Mouse (Mus musculus) stomach, embryonic 16.5 days (tissue): ENCODE results near the gene Zc2hc1b. TPM values are rescaled to one million over a fixed set of nuclear protein-coding genes. Genes with fewer than 3 reads are reported as not detected.

Experiments
- ATAC-seq: fragments of 200-750 bp; cut with Nextera tagmentation; 2 replicates; pipeline ENCODE4 v1.8.0; 2017; ENCODE audit warnings: moderate number of reproducible peaks, moderate TSS enrichment; ENCODE audit not compliant: insufficient read depth, low FRiP score
- H3K27ac ChIP-seq: fragments of 300-500 bp; sonication (generic); 2 replicates; pipeline ENCODE4 v1.5.1; 2014; ENCODE audit warnings: low read length
- H3K27me3 ChIP-seq: fragments of 300-500 bp; sonication (generic); 2 replicates; pipeline ENCODE4 v1.6.1; 2014; ENCODE audit warnings: low read length, control low read depth, mixed read lengths; ENCODE audit not compliant: control insufficient read depth, insufficient read depth
- H3K36me3 ChIP-seq: fragments of 300-500 bp; sonication (generic); 2 replicates; pipeline ENCODE4 v1.6.1; 2014; ENCODE audit warnings: low read length; ENCODE audit not compliant: control insufficient read depth, insufficient read depth
- H3K4me1 ChIP-seq: fragments of 300-500 bp; sonication (generic); 2 replicates; pipeline ENCODE4 v1.6.1; 2014; ENCODE audit warnings: low read length, control low read depth, mixed read lengths; ENCODE audit not compliant: control insufficient read depth, insufficient read depth
- H3K4me2 ChIP-seq: fragments of 300-500 bp; sonication (generic); 2 replicates; pipeline ENCODE4 v1.6.1; 2014; ENCODE audit warnings: low read depth, low read length, mixed read lengths
- H3K4me3 ChIP-seq: fragments of 300-500 bp; sonication (generic); replicated peaks from 2 replicates; pipeline ENCODE4 v1.5.1; 2014; ENCODE audit warnings: mild to moderate bottlenecking, low read length
- H3K9ac ChIP-seq: fragments of 300-500 bp; sonication (generic); 2 replicates; pipeline ENCODE4 v1.6.1; 2014; ENCODE audit warnings: low read length
- H3K9me3 ChIP-seq: fragments of 300-500 bp; sonication (generic); replicated peaks from 2 replicates; pipeline ENCODE4 v1.6.1; 2016; ENCODE audit warnings: low read length, control low read depth; ENCODE audit not compliant: control insufficient read depth
- WGBS: fragments of 180-500 bp; shearing (Covaris S2); extraction: QIAGEN DNeasy Blood & Tissue Kit; methylation state at CpG from one replicate; pipeline ENCODE4 v1.1.7; 2014; 5-methylcytosine and 5-hydroxymethylcytosine counted together
- polyA plus RNA-seq: library from polyadenylated mRNA; unstranded; fragments of >200 nt; fragmentation: Nextera tagmentation; extraction: Ambion mirVana; gene quantifications from 2 replicates; pipeline ENCODE4 v1.2.1, GENCODE M21; 2015

Zc2hc1b gene
- polyA plus RNA-seq = not detected in 2 replicates

DNA sequence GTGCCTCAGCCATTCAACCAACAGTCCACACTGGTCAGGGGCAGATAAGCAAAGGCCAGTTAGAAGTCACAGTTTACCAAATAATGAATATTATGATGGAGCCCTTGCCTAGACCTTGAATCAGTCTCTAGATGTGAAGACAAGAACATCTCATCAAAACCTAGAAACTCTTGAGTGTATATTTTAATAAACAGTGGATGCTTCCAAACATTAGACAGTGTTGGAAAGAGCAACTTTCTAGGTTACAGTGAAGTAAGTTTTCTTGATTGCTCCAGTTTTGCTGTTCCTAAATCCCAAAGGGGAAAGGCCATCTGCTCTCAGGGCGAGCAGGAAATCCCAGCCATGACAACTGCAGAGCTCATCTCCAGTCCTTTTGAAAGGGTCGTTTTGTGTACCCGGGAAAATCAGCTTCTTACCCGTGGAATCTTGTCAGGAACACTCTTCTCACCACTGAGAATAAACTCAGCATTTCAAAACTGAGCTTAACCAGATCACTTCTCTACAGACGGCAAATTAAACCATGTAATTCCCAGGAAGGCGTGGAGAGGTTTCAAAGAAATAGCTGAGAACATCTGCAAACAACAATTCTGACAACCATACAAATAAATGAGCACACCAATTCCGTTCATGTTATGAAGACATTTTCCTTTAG lies at the start of gene Zc2hc1b:
Zc2hc1b (minus strand) TSS at position 51 of the 652 bp plus-strand sequence.
- Histone ChIP-seq H3K27ac (peak within 1 kb of the TSS; percentile 58), H3K36me3 (peaks cover 40% of the 10 kb centered on the region)

DNA sequence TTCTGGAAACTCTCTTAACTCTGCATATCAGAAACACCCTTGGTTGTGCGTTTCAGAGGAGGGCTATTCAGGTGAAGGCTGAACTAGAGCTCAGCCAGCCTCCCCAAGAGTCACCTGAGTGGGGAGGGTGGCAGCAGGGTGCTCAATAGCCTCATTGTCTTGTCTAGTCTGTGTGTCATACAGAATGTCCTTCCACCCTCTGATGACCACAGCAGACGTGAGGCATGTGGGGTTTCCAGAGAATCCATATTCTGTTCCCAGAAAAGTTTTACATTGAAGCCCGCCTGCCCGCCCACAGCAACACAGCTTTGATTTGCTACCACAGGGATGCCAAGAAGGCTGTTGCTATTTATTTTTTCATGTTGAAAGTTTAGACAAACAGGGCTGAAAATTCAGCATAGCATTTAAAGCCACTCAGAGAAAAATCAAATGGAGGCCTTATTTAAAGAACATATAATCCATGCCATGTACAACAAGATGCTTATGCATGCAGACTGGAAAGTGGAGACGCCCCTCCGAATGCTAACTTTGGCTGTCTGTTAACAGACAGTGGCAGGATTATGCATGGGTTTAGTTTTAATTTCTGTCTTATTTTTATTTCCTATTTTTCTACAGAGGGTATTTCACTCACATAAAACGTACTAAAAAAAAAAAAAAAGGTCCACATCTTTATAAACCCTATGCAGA lies 47.7 kb upstream of the Zc2hc1b start:
- no peak for ATAC-seq
- no peaks in the 10 kb centered on the region for H3K27me3 ChIP-seq
- H3K27ac ChIP-seq = no peak overlapping the region; the same call in 1 of the 2 replicates
- H3K9ac ChIP-seq = no peak overlapping the region
- no peaks in the 10 kb centered on the region for H3K4me1 ChIP-seq
- H3K9me3 ChIP-seq = no peaks in the 10 kb centered on the region
- WGBS = 85% methylated on average over 7 of the region's 7 CpGs
- H3K4me2 ChIP-seq = no peak overlapping the region
- peaks cover 8% of the 10 kb centered on the region for H3K36me3 ChIP-seq
- H3K4me3 ChIP-seq = no peak overlapping the region

More for the DNA sequence above, at the start of gene Zc2hc1b:
- WGBS = 56% methylated on average over 7 of the region's 7 CpGs
- ATAC-seq = no peak
- H3K4me2 ChIP-seq = no peak within 1 kb of the TSS
- H3K27me3 ChIP-seq = no peaks in the 10 kb centered on the region
- no peaks in the 10 kb centered on the region for H3K9me3 ChIP-seq
- no peak within 1 kb of the TSS for H3K9ac ChIP-seq
- no peak within 1 kb of the TSS for H3K4me3 ChIP-seq
- no peaks in the 10 kb centered on the region for H3K4me1 ChIP-seq

DNA sequence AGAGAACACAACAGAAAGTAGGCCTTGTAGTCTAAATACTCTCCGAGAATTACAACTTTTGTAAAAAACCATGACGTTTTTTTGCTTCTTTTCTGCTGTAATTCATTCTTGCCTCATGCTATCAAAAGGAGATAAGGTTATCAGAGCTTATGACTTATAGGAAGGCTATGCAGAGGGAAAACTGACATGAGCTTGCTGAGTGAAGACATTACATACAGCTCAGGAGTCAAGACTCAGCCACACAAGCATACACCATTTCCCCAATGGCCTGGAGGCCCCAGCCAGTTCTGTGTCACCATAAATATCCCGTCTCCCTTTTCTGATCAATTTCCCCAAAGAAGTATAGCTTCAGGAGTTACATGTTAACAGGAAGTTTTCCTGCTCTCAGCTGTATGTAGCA lies 44.3 kb upstream of the Zc2hc1b start:
- Histone ChIP-seq H3K4me3 (no peak overlapping the region), H3K4me2 (no peak overlapping the region), H3K36me3 (peaks cover 8% of the 10 kb centered on the region), H3K4me1 (no peaks in the 10 kb centered on the region), H3K9ac (no peak overlapping the region), H3K27me3 (no peaks in the 10 kb centered on the region), H3K9me3 (no peaks in the 10 kb centered on the region), H3K27ac (no peak overlapping the region)
- 74% methylated on average over 3 of the region's 3 CpGs for WGBS
- ATAC-seq = no peak

- Histone ChIP-seq H3K9me3 (no peaks in the 10 kb centered on the region), H3K27ac (no peak overlapping the region), H3K9ac (no peak overlapping the region), H3K36me3 (peaks cover 8% of the 10 kb centered on the region), H3K27me3 (no peaks in the 10 kb centered on the region), H3K4me2 (no peak overlapping the region), H3K4me1 (no peaks in the 10 kb centered on the region), H3K4me3 (no peak overlapping the region)
- no peak for ATAC-seq
- 55% methylated on average over 1 of the region's 1 CpGs for WGBS
Observed at GRCm38 (mm10) chr10:13220061-13220460, 42.2 kb upstream of the Zc2hc1b start.

- peak overlapping the region; percentile 40; the same call in 1 of the 2 replicates for H3K27ac ChIP-seq
- no peak overlapping the region for H3K9ac ChIP-seq
- WGBS = 63% methylated on average over 12 of the region's 12 CpGs
- H3K9me3 ChIP-seq = no peaks in the 10 kb centered on the region
- H3K4me3 ChIP-seq = no peak overlapping the region
- H3K4me1 ChIP-seq = peaks cover 16% of the 10 kb centered on the region; the same call in 1 of the 2 replicates
- H3K27me3 ChIP-seq = no peaks in the 10 kb centered on the region
- H3K36me3 ChIP-seq = no peaks in the 10 kb centered on the region
- ATAC-seq = no peak
- H3K4me2 ChIP-seq = no peak overlapping the region
Observed at GRCm38 (mm10) chr10:13213956-13214355, 36.1 kb upstream of the Zc2hc1b start.

GRCm38 (mm10) chr10:13212829-13213228 lies 35.0 kb upstream of the Zc2hc1b start:
- Histone ChIP-seq H3K9ac (no peak overlapping the region), H3K27me3 (no peaks in the 10 kb centered on the region), H3K36me3 (no peaks in the 10 kb centered on the region), H3K9me3 (no peaks in the 10 kb centered on the region), H3K4me1 (peaks cover 19% of the 10 kb centered on the region; the same call in 1 of the 2 replicates), H3K27ac (peak overlapping the region; percentile 56; the same call in 1 of the 2 replicates), H3K4me3 (no peak overlapping the region), H3K4me2 (no peak overlapping the region)
- WGBS = 45% methylated on average over 6 of the region's 6 CpGs
- no peak for ATAC-seq

DNA sequence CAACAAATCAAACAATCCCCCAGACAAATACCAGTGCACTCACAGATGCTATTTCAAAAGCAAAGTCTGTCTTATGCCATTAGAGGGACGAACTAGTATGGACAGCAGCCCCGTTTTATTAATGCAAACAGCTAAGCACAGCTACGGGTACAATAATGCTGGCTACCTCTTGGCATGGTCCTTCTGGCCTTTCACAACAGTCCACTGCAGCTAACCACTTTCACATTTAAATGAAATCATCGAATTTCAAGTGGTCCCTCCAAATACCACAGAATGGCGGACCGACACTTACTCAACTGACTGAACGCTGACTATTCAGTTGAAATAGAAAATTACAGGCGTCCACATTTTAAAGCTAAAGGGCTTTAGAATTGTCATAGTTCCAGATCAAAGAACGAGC lies 34.5 kb upstream of the Zc2hc1b start:
- Histone ChIP-seq H3K4me3 (no peak overlapping the region), H3K9me3 (no peaks in the 10 kb centered on the region), H3K27me3 (no peaks in the 10 kb centered on the region), H3K36me3 (no peaks in the 10 kb centered on the region), H3K4me2 (no peak overlapping the region), H3K4me1 (peaks cover 19% of the 10 kb centered on the region; the same call in 1 of the 2 replicates), H3K27ac (peak overlapping the region; percentile 66), H3K9ac (no peak overlapping the region)
- no peak for ATAC-seq
- WGBS = 64% methylated on average over 9 of the region's 9 CpGs

DNA sequence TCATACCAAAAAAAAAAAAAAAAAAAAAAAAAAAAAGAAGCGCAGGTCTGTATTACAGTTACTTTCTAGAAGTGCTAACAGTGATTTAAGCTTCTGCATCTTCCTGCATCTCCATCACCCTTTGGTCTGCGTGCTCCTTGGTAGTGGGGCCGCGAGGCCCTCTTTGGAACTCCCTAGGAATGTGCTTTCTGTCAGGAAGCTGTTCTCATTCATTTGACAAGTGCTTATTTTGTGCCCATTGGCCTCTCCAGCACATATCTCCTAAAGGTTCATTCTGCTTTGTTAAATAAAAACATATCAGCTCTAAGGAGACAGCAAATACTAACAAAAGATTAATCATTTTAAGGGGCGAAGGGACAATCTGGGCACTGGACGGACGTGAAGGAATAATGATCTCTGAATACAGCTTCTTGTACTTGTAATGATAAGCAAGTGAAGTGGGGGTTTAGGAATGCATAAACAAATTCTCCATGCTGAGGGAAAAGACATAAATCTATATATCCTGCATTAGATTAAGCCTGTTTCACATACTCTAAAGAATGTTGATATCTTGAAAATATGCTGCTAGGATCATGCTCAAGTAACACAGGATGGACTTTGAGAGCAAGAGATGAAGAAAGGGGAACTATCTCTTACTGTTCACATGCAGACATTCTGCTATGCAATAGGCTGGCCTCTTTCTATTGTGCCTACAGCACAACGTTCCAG lies 32.3 kb upstream of the Zc2hc1b start:
- 20% methylated on average over 8 of the region's 8 CpGs for WGBS

DNA sequence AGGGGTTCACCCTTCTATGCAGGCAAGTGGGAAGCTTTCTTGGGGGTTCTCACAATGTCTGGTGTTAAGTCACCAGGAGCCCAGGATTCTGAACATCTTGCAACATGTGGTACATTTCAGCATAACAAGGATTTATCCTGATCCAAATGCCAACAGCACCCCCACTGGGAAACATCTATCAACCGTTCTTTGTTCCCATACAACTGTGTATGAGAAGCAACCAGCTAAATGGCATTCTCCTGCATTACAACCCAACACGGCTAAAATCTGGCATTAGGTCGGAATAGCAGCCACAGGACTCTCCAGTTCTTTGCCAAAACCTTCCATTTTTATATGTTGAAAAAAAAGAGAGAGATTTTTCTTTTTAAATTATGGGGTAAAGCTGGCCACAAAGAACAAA lies 31.7 kb upstream of the Zc2hc1b start:
- Histone ChIP-seq H3K4me2 (no peak overlapping the region), H3K36me3 (no peaks in the 10 kb centered on the region), H3K4me3 (no peak overlapping the region), H3K27ac (peak overlapping the region; percentile 56), H3K27me3 (no peaks in the 10 kb centered on the region), H3K9me3 (no peaks in the 10 kb centered on the region), H3K4me1 (peaks cover 19% of the 10 kb centered on the region; the same call in 1 of the 2 replicates), H3K9ac (no peak overlapping the region)
- 52% methylated on average over 3 of the region's 3 CpGs for WGBS
- no peak for ATAC-seq

More for the DNA sequence above, 32.3 kb upstream of the Zc2hc1b start:
- Histone ChIP-seq H3K36me3 (no peaks in the 10 kb centered on the region), H3K9me3 (no peaks in the 10 kb centered on the region), H3K4me2 (no peak overlapping the region), H3K27me3 (no peaks in the 10 kb centered on the region), H3K4me1 (peaks cover 19% of the 10 kb centered on the region; the same call in 1 of the 2 replicates), H3K27ac (peak overlapping the region; percentile 65), H3K9ac (no peak overlapping the region), H3K4me3 (no peak overlapping the region)
- ATAC-seq = peak; percentile 65
